Mouse (Mus musculus) stomach, postnatal 0 days (tissue): Measurements from ENCODE around the gene Drd4.

Source experiments
- CTCF ChIP-seq: IDR thresholded peaks from 2 replicates; pipeline ENCODE4 v1.5.1; 2016; ENCODE audit warnings: antibody characterized with exemption, low read depth, mild to moderate bottlenecking, moderate library complexity
- EP300 ChIP-seq: optimal IDR thresholded peaks from 2 replicates; pipeline ENCODE3; 2016; ENCODE audit warnings: antibody characterized with exemption

GRCm38 (mm10) chr7:141327469-141328372, 35.9 kb downstream of the Drd4 start, which contains the start of the genes Deaf1 and Tmem80:
- TF ChIP-seq CTCF (no peak; the same call in 1 of the 2 replicates), EP300 (no peak)
